Comparison of ENCODE assay signal across 10 mouse cellular contexts in the genomic region with DNA sequence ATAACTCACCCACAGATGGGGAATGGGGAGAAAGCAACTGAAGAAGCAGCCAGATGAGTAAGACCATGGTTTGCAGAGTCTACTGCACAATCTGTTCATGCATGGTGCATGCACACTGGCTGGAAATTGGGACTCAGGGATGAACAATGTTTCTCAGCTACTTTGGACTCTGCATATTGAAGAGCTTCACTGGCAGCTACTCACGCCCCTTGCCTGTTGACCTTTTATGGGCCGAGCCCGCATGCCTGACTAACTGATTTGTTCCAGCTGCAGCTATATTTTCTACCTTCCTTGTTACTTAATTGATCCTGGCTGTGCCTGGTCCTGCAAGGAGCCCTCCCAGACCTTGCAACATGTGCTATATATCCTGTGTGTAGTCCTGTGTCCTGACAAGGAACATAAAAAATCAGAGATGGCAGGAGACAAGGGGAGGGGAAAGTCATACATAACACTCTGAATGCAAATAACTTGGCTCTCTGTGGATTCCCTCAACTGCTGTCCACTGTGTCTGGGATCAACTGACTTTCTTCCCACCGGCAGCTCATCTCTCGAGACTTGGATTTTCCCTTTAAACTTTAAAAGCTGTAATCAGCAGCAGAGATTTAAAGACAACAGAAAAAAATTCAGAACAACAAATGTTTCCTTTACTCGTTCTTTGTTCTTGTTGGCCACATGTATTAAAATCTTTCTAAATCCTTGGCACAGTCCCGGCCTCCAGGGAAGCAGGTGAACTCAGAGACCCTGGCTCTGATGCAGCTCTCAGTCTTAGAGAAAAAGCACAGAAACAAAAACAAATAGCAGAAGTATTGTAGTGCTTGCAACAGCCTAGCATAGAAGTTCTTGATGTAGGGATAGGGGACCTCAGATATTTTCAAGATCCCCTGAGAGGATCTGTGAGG.
DNase-seq lines count a peak whose midpoint lies in the region; ATAC-seq lines count a peak whose summit lies in the region.
"Had no signal": no experiment of that assay in that cellular context is flagged by ENCODE, and none has a peak within 500 bp of the region (broad histone marks: within the 10 kb centered on the region; RNA-seq: fewer than 3 reads in every experiment).

No protein-coding gene starts in this region.

- H3K9me3 ChIP-seq in hindbrain, embryonic 10.5 days, result peaks cover 2% of the 10 kb centered on the region; the same call in 1 of the 2 replicates
- H3K9me3 ChIP-seq in hindbrain, embryonic 14.5 days (ENCODE audit: control insufficient read depth, low read length), result no peaks in the 10 kb centered on the region
- no peaks in the 10 kb centered on the region; the same call in 1 of the 2 replicates for H3K9me3 ChIP-seq in neural tube, embryonic 11.5 days (ENCODE audit: control insufficient read depth, low read length)
- H3K9me3 ChIP-seq: forebrain, embryonic 13.5 days had no signal

- H3K36me3 ChIP-seq in hindbrain, embryonic 10.5 days, result no peaks in the 10 kb centered on the region
- no peaks in the 10 kb centered on the region for H3K36me3 ChIP-seq in hindbrain, embryonic 14.5 days (replicated peaks; ENCODE audit: control insufficient read depth, insufficient read depth)
- no peaks in the 10 kb centered on the region for H3K36me3 ChIP-seq in neural tube, embryonic 11.5 days (ENCODE audit: control insufficient read depth, insufficient read depth, low read length)

- WGBS in hindbrain, embryonic 10.5 days, result 23% methylated on average over 7 of the region's 7 CpGs
- 17% methylated on average over 7 of the region's 7 CpGs for WGBS in hindbrain, embryonic 14.5 days
- 19% methylated on average over 7 of the region's 7 CpGs for WGBS in neural tube, embryonic 11.5 days

- peaks cover 23% of the 10 kb centered on the region for H3K4me1 ChIP-seq in hindbrain, embryonic 10.5 days (replicated peaks)
- H3K4me1 ChIP-seq in hindbrain, embryonic 14.5 days (replicated peaks; ENCODE audit: control insufficient read depth, insufficient read depth, low read length), result 0 out of 2 replicates have a peak, but pooled peaks cover 8% of the 10 kb centered on the region
- H3K4me1 ChIP-seq in neural tube, embryonic 11.5 days (ENCODE audit: control insufficient read depth, insufficient read depth, low read length), result peaks cover 9% of the 10 kb centered on the region

- no peak overlapping the region for H3K4me2 ChIP-seq in hindbrain, embryonic 14.5 days (replicated peaks)
- no peak overlapping the region for H3K4me2 ChIP-seq in neural tube, embryonic 11.5 days (ENCODE audit: low read depth)
- H3K4me2 ChIP-seq: forebrain, embryonic 13.5 days had no signal

- intact Hi-C loops in left cerebral cortex, postnatal 4 days (cut with DNase I), result no loop called here

- H3K9ac ChIP-seq in hindbrain, embryonic 14.5 days, result no peak overlapping the region
- no peak overlapping the region for H3K9ac ChIP-seq in neural tube, embryonic 11.5 days (ENCODE audit: low read length)
- H3K9ac ChIP-seq: forebrain, embryonic 13.5 days had no signal

- 0 out of 2 replicates have a peak, but pooled peaks cover 5% of the 10 kb centered on the region for H3K27me3 ChIP-seq in hindbrain, embryonic 10.5 days (ENCODE audit: insufficient read depth, poor library complexity, severe bottlenecking)
- H3K27me3 ChIP-seq in hindbrain, embryonic 14.5 days (ENCODE audit: control insufficient read depth, insufficient read depth, low read length), result no peaks in the 10 kb centered on the region
- H3K27me3 ChIP-seq in neural tube, embryonic 11.5 days (ENCODE audit: control insufficient read depth, insufficient read depth, low read length), result no peaks in the 10 kb centered on the region
- H3K27me3 ChIP-seq: forebrain, embryonic 13.5 days had no signal

- H3K4me3 ChIP-seq in hindbrain, embryonic 10.5 days, result no peak overlapping the region
- H3K4me3 ChIP-seq in hindbrain, embryonic 14.5 days (replicated peaks; ENCODE audit: low read length), result no peak overlapping the region
- no peak overlapping the region for H3K4me3 ChIP-seq in neural tube, embryonic 11.5 days (ENCODE audit: low read depth, low read length)
- H3K4me3 ChIP-seq: forebrain, embryonic 13.5 days; myocyte had no signal

- H3K27ac ChIP-seq in hindbrain, embryonic 10.5 days, result peak overlapping the region; percentile 70
- H3K27ac ChIP-seq in hindbrain, embryonic 14.5 days, result no peak overlapping the region
- no peak overlapping the region for H3K27ac ChIP-seq in neural tube, embryonic 11.5 days (ENCODE audit: low read depth, low read length)
- H3K27ac ChIP-seq: forebrain, embryonic 13.5 days had no signal

- ATAC-seq in hindbrain, embryonic 14.5 days (ENCODE audit: low FRiP score), result no peak
- ATAC-seq in neural tube, embryonic 11.5 days (ENCODE audit: insufficient read depth, low FRiP score, low TSS enrichment), result peak; percentile 96
- ATAC-seq: forebrain, embryonic 13.5 days had no signal

- DNase-seq in hindbrain, embryonic 10.5 days (ENCODE audit: low spot score), result peak; percentile 74
- DNase-seq in hindbrain, embryonic 14.5 days (ENCODE audit: low spot score), result no peak
- DNase-seq in embryo, embryonic 9.5 days (ENCODE audit: extremely low spot score), result peak; percentile 70
- DNase-seq in kidney, postnatal 4 days, result peak; percentile 31 to 50
- DNase-seq in neural tube, embryonic 11.5 days (ENCODE audit: low spot score), result peak; percentile 70
- DNase-seq in left cerebral cortex, postnatal 4 days, result no peak
- DNase-seq in urinary bladder, postnatal 10 days (ENCODE audit: low spot score), result no peak
- no peak for DNase-seq in left cerebral cortex, adult 18-20 months (ENCODE audit: low spot score in 2 of 2)

Comparison
In these comparisons a context has a peak if more than half of its experiments do, and no peak if none do; other contexts are left out.
1. DNase-seq: peak in hindbrain, embryonic 10.5 days (single experiment), embryo, embryonic 9.5 days (single experiment), kidney, postnatal 4 days (2 of 2) and neural tube, embryonic 11.5 days (single experiment); none in hindbrain, embryonic 14.5 days (single experiment), left cerebral cortex, postnatal 4 days (single experiment), urinary bladder, postnatal 10 days (single experiment) and left cerebral cortex, adult 18-20 months (0 of 2).